Mouse (Mus musculus) embryonic fibroblast, embryonic 13.5 days (primary cell): ENCODE results near the gene Upb1.

Experiments used
- CTCF ChIP-seq: IDR thresholded peaks from 2 replicates; pipeline ENCODE4 v1.5.1; 2011; ENCODE audit warnings: mild to moderate bottlenecking, control low read depth, low read length, moderate library complexity, borderline replicate concordance; ENCODE audit not compliant: insufficient read depth
- POLR2A ChIP-seq: IDR thresholded peaks from 2 replicates; pipeline ENCODE4 v1.6.1; 2011; ENCODE audit warnings: low read depth, mild to moderate bottlenecking, control low read depth, low read length, moderate library complexity

- TF ChIP-seq POLR2A (no peak), CTCF (no peak)
Observed at GRCm38 (mm10) chr10:75479955-75480354, 79.0 kb downstream of the Upb1 start.
